Mouse (Mus musculus) CH12F3 (cell line): ENCODE data around the gene Wwox.

ENCODE experiments used
- in situ Hi-C: fragments of 300-500 bp; cut with MboI; formaldehyde crosslinking; loops from 2 replicates; pipeline ENCODE4 v1.14.3; 2020; ENCODE audit warnings: low sequenced_read_pairs

Gene Wwox

GRCm38 (mm10) chr8:114439334-114440204 lies at the start of gene Wwox:
TSS of gene Wwox (plus strand) at chr8:114439655.
- in situ Hi-C loops: loop anchor here (10.0 kb wide), 2 partner anchors 365 to 775 kb away; no protein-coding TSS in a partner anchor

GRCm38 (mm10) chr8:114390465-114391254 lies 48.8 kb upstream of the Wwox start:
- in situ Hi-C loops: no loop called here

- in situ Hi-C loops: no loop called here
Measured at GRCm38 (mm10) chr8:114398326-114398725, 41.1 kb upstream of the Wwox start.

- in situ Hi-C loops: no loop called here
Measured at GRCm38 (mm10) chr8:114399273-114399672, 40.2 kb upstream of the Wwox start.

GRCm38 (mm10) chr8:114401679-114402078 lies 37.8 kb upstream of the Wwox start:
- in situ Hi-C loops: no loop called here

- in situ Hi-C loops: no loop called here
Measured at GRCm38 (mm10) chr8:114411421-114411820, 28.0 kb upstream of the Wwox start.

GRCm38 (mm10) chr8:114417786-114418185 lies 21.7 kb upstream of the Wwox start, which contains the start of gene Clec3a:
TSS of gene Clec3a (plus strand) at chr8:114418086.
- in situ Hi-C loops: no loop called here

- in situ Hi-C loops: no loop called here
Measured at GRCm38 (mm10) chr8:114418486-114418885, 21.0 kb upstream of the Wwox start.

GRCm38 (mm10) chr8:114418904-114419303 lies 20.6 kb upstream of the Wwox start:
- in situ Hi-C loops: no loop called here

GRCm38 (mm10) chr8:114421544-114421943 lies 17.9 kb upstream of the Wwox start:
- in situ Hi-C loops: no loop called here

GRCm38 (mm10) chr8:114438236-114438635 lies 1.2 kb upstream of the Wwox start:
- in situ Hi-C loops: loop anchor here (10.0 kb wide), 2 partner anchors 363 to 773 kb away; no protein-coding TSS in a partner anchor

- in situ Hi-C loops: no loop called here
Measured at GRCm38 (mm10) chr8:114440205-114440589, 742 bp downstream of the Wwox start.

GRCm38 (mm10) chr8:114441616-114442015 lies 2.2 kb downstream of the Wwox start:
- in situ Hi-C loops: no loop called here

- in situ Hi-C loops: no loop called here
Measured at GRCm38 (mm10) chr8:114446884-114447283, 7.4 kb downstream of the Wwox start.

- in situ Hi-C loops: loop anchor here (25.0 kb wide), 1 partner anchor 1985 kb away; no protein-coding TSS in a partner anchor
Measured at GRCm38 (mm10) chr8:114452278-114452677, 12.8 kb downstream of the Wwox start.

- in situ Hi-C loops: loop anchor here (25.0 kb wide), 1 partner anchor 1984 kb away; no protein-coding TSS in a partner anchor
Measured at GRCm38 (mm10) chr8:114452781-114453221, 13.3 kb downstream of the Wwox start.

- in situ Hi-C loops: loop anchor here (25.0 kb wide), 1 partner anchor 1982 kb away; no protein-coding TSS in a partner anchor
Measured at GRCm38 (mm10) chr8:114455302-114455701, 15.8 kb downstream of the Wwox start.

GRCm38 (mm10) chr8:114455953-114456352 lies 16.5 kb downstream of the Wwox start:
- in situ Hi-C loops: loop anchor here (25.0 kb wide), 1 partner anchor 1981 kb away; no protein-coding TSS in a partner anchor

- in situ Hi-C loops: loop anchor here (25.0 kb wide), 1 partner anchor 1979 kb away; no protein-coding TSS in a partner anchor
Measured at GRCm38 (mm10) chr8:114458113-114458784, 18.8 kb downstream of the Wwox start.

GRCm38 (mm10) chr8:114460600-114460999 lies 21.1 kb downstream of the Wwox start:
- in situ Hi-C loops: loop anchor here (25.0 kb wide), 1 partner anchor 1977 kb away; no protein-coding TSS in a partner anchor
